Mouse (Mus musculus) erythroblast, embryonic 14.5 days (primary cell): ENCODE measurements around the gene Pax8. TPM values are rescaled to one million over a fixed set of nuclear protein-coding genes. Genes with fewer than 3 reads are reported as not detected.

Source experiments
- H3K27me3 ChIP-seq: 2 replicates; pipeline ENCODE4 v1.6.1; 2012; ENCODE audit warnings: inconsistent platforms; ENCODE audit not compliant: control insufficient read depth
- H3K36me3 ChIP-seq: 2 replicates; pipeline ENCODE4 v1.6.1; 2012; ENCODE audit warnings: mild to moderate bottlenecking, inconsistent platforms; ENCODE audit not compliant: control insufficient read depth
- H3K4me1 ChIP-seq: 2 replicates; pipeline ENCODE4 v1.6.1; 2012; ENCODE audit warnings: inconsistent platforms; ENCODE audit not compliant: control insufficient read depth
- H3K4me3 ChIP-seq: replicated peaks from 2 replicates; pipeline ENCODE3; 2012; ENCODE audit warnings: moderate library complexity, mild to moderate bottlenecking, inconsistent platforms
- H3K9me3 ChIP-seq: 2 replicates; pipeline ENCODE4 v1.6.1; 2012; ENCODE audit warnings: low read length, inconsistent platforms, mixed read lengths; ENCODE audit not compliant: control insufficient read depth
- GATA1 ChIP-seq: IDR thresholded peaks from 2 replicates; pipeline ENCODE4 v1.6.1; 2012; ENCODE audit warnings: low read length, inconsistent platforms, mixed read lengths
- TAL1 ChIP-seq: IDR thresholded peaks from 3 replicates; pipeline ENCODE4 v1.6.1; 2012; ENCODE audit warnings: low read length, inconsistent platforms, mixed read lengths
- polyA plus RNA-seq: library from polyadenylated mRNA; stranded (reverse); fragments of >175 nt; gene quantifications from 2 replicates; pipeline ENCODE4 v1.2.3, GENCODE M21; 2012

The Pax8 gene
- polyA plus RNA-seq = not detected in 2 replicates

DNA sequence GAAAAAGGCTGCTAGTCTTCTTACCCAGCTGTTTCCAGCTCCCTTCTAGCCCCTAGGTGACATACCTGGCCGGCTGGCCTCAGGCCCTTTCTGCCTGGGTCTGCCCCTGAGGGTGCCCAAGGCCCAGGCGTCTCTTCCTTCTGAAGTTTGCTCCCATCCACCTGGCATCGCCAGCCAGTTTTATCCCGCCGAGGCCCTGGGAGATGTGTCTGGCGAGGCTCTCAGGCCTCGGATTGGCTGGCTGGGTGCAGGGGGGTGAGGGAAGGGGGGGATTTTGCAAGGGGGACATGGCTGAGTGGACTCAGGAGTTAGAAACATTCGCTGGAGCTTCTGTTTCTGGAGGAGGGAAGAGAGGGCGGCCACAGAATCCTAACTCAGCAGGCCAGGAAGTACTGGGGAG lies at the start of gene Pax8:
Gene Pax8, minus strand, starts transcription at position 180 of the 400 bp plus-strand sequence.
- H3K36me3 ChIP-seq = no peaks in the 10 kb centered on the region
- no peak within 1 kb of the TSS for H3K4me3 ChIP-seq
- no peaks in the 10 kb centered on the region for H3K9me3 ChIP-seq
- H3K4me1 ChIP-seq = no peaks in the 10 kb centered on the region
- H3K27me3 ChIP-seq = peaks cover 61% of the 10 kb centered on the region
- TF ChIP-seq GATA1 (no peak), TAL1 (no peak)

DNA sequence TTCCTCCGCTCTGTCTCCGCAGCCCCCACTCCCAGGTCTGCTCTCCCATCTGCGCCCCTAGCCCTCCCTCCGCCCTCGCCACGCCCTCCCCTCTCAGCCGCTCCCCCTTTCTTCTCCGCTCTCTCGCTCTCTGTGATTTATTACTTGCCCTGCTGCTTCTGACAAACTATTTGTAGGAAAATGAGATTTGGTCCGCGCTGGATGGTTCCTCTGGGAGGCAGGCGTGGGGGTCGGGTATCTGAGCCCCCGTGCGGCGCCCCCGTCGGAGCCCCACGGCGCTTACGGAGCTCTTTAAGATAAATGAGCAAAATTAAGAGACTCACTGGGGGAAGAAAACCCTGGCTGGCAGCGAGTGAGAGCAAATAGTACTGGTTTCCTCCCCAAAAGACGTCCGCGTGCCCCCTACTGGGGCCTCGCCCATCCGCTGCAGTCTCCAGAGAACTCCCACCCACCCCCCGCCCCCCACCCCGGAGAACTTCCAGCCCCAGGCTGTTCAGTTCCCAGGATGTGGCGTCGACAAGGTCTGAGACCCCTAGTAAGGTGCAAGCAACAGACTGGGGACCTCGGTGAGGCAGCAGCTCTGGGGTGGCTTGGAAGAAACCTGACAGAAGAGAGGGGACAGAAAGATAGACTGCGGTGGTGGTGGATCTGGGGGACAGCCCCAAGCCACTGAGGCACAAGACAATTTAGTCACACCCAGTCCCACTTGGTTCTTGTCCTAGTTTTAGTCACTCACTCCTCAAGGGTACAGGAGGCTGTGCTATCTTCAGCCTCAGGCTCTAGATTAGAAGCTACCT lies 46.2 kb upstream of the Pax8 start:
- Histone ChIP-seq H3K36me3 (no peaks in the 10 kb centered on the region), H3K4me1 (no peaks in the 10 kb centered on the region), H3K27me3 (peaks cover 10% of the 10 kb centered on the region), H3K9me3 (no peaks in the 10 kb centered on the region), H3K4me3 (no peak overlapping the region)
- no peak for TF ChIP-seq TAL1
- TF ChIP-seq GATA1 = no peak

DNA sequence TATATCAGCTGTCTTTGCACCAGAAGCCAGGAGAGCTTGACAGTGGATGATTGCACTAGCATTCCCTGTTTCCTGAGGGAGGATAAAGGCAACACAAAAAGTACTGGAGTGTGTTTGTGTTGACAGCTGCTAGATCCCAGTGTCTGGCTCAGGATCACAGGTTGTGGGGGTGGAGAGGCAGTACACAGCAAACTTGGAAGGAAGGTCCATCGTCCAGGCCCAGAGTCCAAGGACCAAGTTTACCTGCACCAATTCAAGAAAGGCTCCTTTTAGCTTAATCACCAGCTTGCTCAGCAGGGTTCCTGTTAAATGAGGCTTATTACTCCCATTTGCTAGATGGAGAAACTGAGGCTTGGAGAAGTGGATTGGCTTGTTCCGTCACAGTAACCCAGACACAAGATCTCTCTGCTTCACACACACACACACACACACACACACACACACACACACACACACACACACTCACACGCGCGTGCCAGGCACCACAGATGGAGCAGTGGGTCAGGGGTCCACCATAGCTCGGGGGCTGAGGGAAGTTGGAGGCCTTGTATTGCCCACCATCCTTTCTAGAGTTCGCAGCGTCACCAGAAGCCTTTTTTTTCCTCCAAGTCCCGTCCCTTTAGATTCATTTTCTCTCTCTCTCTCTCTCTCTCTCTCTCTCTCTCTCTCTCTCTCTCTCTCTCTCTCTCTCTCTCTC lies 45.3 kb upstream of the Pax8 start:
- H3K9me3 ChIP-seq = no peaks in the 10 kb centered on the region
- no peak for TF ChIP-seq TAL1
- no peak for TF ChIP-seq GATA1
- H3K4me3 ChIP-seq = no peak overlapping the region
- no peaks in the 10 kb centered on the region for H3K4me1 ChIP-seq
- H3K27me3 ChIP-seq = peaks cover 10% of the 10 kb centered on the region
- no peaks in the 10 kb centered on the region for H3K36me3 ChIP-seq

DNA sequence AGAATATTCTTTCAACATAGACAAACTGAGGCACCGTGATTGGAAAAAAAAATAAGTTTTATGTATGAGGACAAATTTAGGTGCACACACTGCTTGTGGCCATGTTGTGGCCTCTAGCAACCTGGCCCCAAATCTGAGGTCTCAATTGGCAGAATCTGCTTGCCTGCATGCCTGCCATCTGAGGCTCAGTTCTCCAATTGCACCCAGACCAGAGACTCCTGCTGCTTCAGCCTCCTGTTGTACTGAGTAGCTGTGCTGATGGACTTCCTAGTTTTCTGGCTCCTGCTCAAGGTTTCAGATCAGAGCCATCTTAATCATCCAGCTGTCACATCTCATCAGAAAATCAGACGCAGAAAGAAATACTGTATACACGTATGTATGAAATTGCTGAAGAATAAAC lies 41.5 kb upstream of the Pax8 start:
- TF ChIP-seq GATA1 (no peak), TAL1 (no peak)
- no peaks in the 10 kb centered on the region for H3K4me1 ChIP-seq
- peaks cover 8% of the 10 kb centered on the region for H3K27me3 ChIP-seq
- no peaks in the 10 kb centered on the region for H3K36me3 ChIP-seq
- no peaks in the 10 kb centered on the region for H3K9me3 ChIP-seq
- no peak overlapping the region for H3K4me3 ChIP-seq

DNA sequence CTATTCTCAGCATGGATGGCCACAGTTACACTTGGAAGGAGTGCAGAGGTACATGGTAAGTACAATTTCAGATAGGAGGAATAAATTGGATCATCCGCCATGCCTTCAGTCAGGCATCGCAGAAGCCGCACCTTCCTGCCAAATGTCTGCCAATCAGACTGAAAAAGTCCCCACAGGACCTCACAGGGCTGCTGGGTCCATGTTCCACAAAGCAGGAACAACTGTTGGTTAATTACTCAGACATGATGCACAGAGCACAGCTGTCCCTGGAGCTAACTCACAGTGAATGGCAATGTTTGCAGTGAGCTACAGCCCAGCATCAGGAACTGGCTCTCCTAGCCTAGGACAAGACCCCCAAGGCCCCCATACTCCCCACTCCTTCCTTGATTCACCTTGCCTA lies 32.0 kb upstream of the Pax8 start:
- TF ChIP-seq GATA1 (no peak), TAL1 (no peak)

DNA sequence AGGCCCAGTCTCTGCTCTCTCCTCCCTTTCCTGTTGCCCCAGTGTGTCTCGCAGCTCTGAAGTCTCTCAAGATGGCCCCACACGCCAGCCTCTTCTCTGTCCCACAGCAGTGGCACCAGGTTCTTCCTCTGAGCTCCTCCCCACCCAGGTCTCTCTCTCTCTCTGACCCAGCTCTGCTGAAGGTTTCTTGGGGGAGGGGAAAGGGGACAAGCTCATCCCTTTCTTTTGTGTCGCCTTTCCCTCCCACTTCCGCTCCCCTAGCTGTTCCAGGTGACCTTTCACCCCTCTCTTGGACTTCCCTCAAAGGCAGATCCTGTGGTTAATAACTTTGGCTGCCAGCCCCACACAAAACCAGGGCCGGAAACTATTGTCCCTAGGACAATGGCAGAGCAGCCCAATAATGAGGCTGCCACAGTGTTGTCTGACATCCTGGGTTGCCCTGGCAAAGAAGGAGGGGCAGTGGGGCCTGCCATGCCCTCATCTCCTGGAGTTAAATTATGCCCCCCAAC lies 27.6 kb upstream of the Pax8 start:
- TF ChIP-seq GATA1 (no peak), TAL1 (no peak)
- H3K4me3 ChIP-seq = no peak overlapping the region
- H3K27me3 ChIP-seq = no peaks in the 10 kb centered on the region
- no peaks in the 10 kb centered on the region for H3K36me3 ChIP-seq
- H3K9me3 ChIP-seq = no peaks in the 10 kb centered on the region
- no peaks in the 10 kb centered on the region for H3K4me1 ChIP-seq

More for the DNA sequence above, 32.0 kb upstream of the Pax8 start:
- H3K4me1 ChIP-seq = no peaks in the 10 kb centered on the region
- no peak overlapping the region for H3K4me3 ChIP-seq
- H3K9me3 ChIP-seq = no peaks in the 10 kb centered on the region
- no peaks in the 10 kb centered on the region for H3K27me3 ChIP-seq
- H3K36me3 ChIP-seq = no peaks in the 10 kb centered on the region

DNA sequence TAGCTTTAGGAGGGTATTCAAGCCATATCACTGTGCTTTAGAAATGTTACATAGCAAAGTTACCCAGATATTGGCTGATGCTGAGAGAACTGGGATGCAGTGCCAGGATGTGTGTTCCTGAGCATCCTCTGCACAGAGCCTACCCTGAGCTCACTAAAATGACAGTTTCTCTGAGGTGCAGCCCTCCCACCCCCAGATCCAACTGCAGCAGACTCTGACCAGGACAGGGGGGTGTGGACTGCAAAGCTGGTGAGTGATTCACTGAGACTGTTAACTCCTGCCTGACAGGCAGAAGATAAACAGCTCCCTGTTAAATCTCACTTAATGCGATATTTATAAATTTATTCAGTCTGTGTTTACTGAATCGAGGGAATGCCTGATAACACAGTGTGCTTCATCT lies 25.5 kb upstream of the Pax8 start:
- Histone ChIP-seq H3K9me3 (no peaks in the 10 kb centered on the region), H3K4me3 (no peak overlapping the region), H3K36me3 (no peaks in the 10 kb centered on the region), H3K27me3 (no peaks in the 10 kb centered on the region), H3K4me1 (no peaks in the 10 kb centered on the region)
- TF ChIP-seq GATA1 = no peak
- TF ChIP-seq TAL1 = no peak

DNA sequence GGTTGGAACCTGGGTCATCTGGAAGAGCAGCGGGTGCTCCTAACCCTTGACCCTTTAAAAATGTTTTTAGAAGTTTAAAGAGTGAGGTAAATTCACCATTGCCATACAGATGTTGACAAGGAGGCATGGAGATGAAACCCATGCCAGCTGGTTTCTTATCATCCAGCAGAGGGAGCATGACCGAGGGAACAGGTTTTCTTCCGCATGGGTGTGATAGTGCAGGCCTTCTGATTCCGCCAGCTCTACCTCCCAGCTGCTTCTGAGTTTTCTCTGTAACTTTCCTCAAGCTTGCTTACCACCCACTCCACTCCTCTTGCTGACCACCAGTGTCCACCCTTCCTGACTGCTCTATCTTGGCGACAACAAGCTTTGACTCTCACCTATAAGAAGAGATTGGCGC lies 15.2 kb upstream of the Pax8 start:
- Histone ChIP-seq H3K4me1 (no peaks in the 10 kb centered on the region), H3K9me3 (no peaks in the 10 kb centered on the region), H3K27me3 (no peaks in the 10 kb centered on the region), H3K36me3 (no peaks in the 10 kb centered on the region), H3K4me3 (no peak overlapping the region)
- TF ChIP-seq TAL1 (no peak), GATA1 (no peak)

DNA sequence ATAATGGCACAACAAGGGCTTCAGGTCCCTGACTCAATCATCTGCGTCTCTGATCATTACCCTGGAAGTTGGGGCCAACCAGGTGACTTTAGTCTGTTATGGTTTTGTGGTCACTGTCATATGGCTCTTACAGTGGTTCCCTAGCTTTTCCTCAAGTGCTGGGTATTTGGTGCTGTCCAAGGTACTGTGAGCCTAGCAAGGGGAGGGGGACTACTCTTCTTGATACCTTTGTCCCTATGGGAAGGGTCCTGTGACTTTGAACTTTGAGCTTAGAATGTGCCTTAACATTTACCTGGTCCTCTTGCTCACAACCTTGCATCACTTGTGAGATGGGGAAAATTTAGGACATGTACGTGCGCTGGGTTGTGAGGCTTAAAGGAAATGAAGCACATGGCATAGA lies 13.3 kb upstream of the Pax8 start:
- no peaks in the 10 kb centered on the region for H3K9me3 ChIP-seq
- no peaks in the 10 kb centered on the region for H3K27me3 ChIP-seq
- no peak overlapping the region for H3K4me3 ChIP-seq
- TF ChIP-seq TAL1 = no peak
- no peak for TF ChIP-seq GATA1
- H3K4me1 ChIP-seq = no peaks in the 10 kb centered on the region
- H3K36me3 ChIP-seq = no peaks in the 10 kb centered on the region
